Mouse (Mus musculus) limb, embryonic 11.5 days (tissue): Measurements from ENCODE around the gene Ap1ar. TPM values are rescaled to one million over a fixed set of nuclear protein-coding genes. Genes with fewer than 3 reads are reported as not detected.

Experiments used
- polyA plus RNA-seq: library from polyadenylated mRNA; unstranded; fragments of >200 nt; fragmentation: Nextera tagmentation; extraction: Ambion mirVana; gene quantifications from 2 replicates; pipeline ENCODE4 v1.2.1, GENCODE M21; 2014

Gene Ap1ar
- polyA plus RNA-seq, 1 experiment from 2014 or later = 63.8 TPM

Other genes with a start within 250 kb of the Ap1ar start
- gene Neurog2, start 204.4 kb downstream of the Ap1ar start, polyA plus RNA-seq = not detected in 2 replicates
- 0.37 and 0.74 TPM in 2 replicates for gene Alpk1, start 57.0 kb downstream of the Ap1ar start, polyA plus RNA-seq
- 2.0 and 2.9 TPM in 2 replicates for gene Tifa, start 47.7 kb downstream of the Ap1ar start, polyA plus RNA-seq
- 1.6 and 2.1 TPM in 2 replicates for gene Fam241a, start 58.8 kb upstream of the Ap1ar start, polyA plus RNA-seq